Mouse (Mus musculus) G1E (cell line): ENCODE measurements around the gene Rrn3. TPM values are rescaled to one million over a fixed set of nuclear protein-coding genes. Genes with fewer than 3 reads are reported as not detected.
"Not testable (repeated sequence)": the region's sequence is repeated elsewhere in the genome, so short reads cannot be mapped to it uniquely, and the experiment has no call there.

ENCODE experiments used
- ATAC-seq: 2 replicates; pipeline ENCODE4 v1.8.0; 2016; ENCODE audit warnings: mild to moderate bottlenecking; ENCODE audit not compliant: insufficient number of reproducible peaks, poor library complexity, low FRiP score, severe bottlenecking; ENCODE audit errors: extremely low read depth
- DNase-seq: peaks from one replicate; pipeline ENCODE4 v3.0.0; 2012; ENCODE audit warnings: low spot score
- H3K27me3 ChIP-seq: 2 replicates; pipeline ENCODE4 v1.6.1; 2012; ENCODE audit warnings: mild to moderate bottlenecking, low read length, inconsistent platforms; ENCODE audit not compliant: insufficient read depth
- H3K36me3 ChIP-seq: replicated peaks from 2 replicates; pipeline ENCODE3; 2012; ENCODE audit warnings: mild to moderate bottlenecking, inconsistent platforms
- H3K4me1 ChIP-seq: 2 replicates; pipeline ENCODE4 v1.6.1; 2012; ENCODE audit warnings: low read depth, low read length, inconsistent platforms, mixed read lengths; ENCODE audit not compliant: insufficient read depth
- H3K4me3 ChIP-seq: 2 replicates; pipeline ENCODE4 v1.5.1; 2012; ENCODE audit warnings: low read depth, mild to moderate bottlenecking, inconsistent platforms, low read length, moderate library complexity, mixed read lengths
- H3K9me3 ChIP-seq: replicated peaks from 2 replicates; pipeline ENCODE4 v1.6.1; 2012; ENCODE audit warnings: inconsistent platforms
- CTCF ChIP-seq: IDR thresholded peaks from 2 replicates; pipeline ENCODE4 v1.5.1; 2012; ENCODE audit warnings: low read depth, low read length, inconsistent platforms, mixed read lengths
- GATA1 ChIP-seq: IDR thresholded peaks from 2 replicates; pipeline ENCODE4 v1.6.1; 2012; ENCODE audit warnings: borderline replicate concordance, low read length, inconsistent platforms, mixed read lengths
- GATA2 ChIP-seq: IDR thresholded peaks from 2 replicates; pipeline ENCODE4 v1.6.1; 2012; ENCODE audit warnings: low read depth, low read length, inconsistent platforms, borderline replicate concordance
- POLR2AphosphoS5 ChIP-seq: IDR thresholded peaks from 2 replicates; pipeline ENCODE4 v1.6.1; 2012; ENCODE audit warnings: low read depth, low read length, inconsistent platforms; ENCODE audit not compliant: insufficient replicate concordance
- TAL1 ChIP-seq: conservative IDR thresholded peaks from 2 replicates; pipeline ENCODE4 v1.6.1; 2012; ENCODE audit warnings: low read depth, low read length, inconsistent platforms, mixed read lengths
- polyA plus RNA-seq: library from polyadenylated mRNA; stranded (reverse); fragments of >175 nt; gene quantifications from 2 replicates; pipeline ENCODE4 v1.2.3, GENCODE M21; 2012
- total RNA-seq, 2 experiments: library from RNA; stranded (forward) in 1 of 2; stranded (reverse) in 1 of 2; fragments of 200-1000 nt in 1 of 2; fragments of >200 nt in 1 of 2; fragmentation: Nextera tagmentation in 1 of 2; gene quantifications; 2 replicates each; pipeline ENCODE4 v1.2.3; 2014 to 2017

Gene Rrn3
- total RNA-seq (2014; fragmentation: Nextera tagmentation) (67.6 and 67.8 TPM in 2 replicates), total RNA-seq (2017) (65.8 and 72.3 TPM in 2 replicates), polyA plus RNA-seq (18.3 and 21.2 TPM in 2 replicates)

GRCm38 (mm10) chr16:13780353-13781036 lies at the start of gene Rrn3:
TSS of gene Rrn3 (plus strand) at chr16:13780708.
- H3K4me3 ChIP-seq = peak within 1 kb of the TSS; percentile 89
- no peak for TF ChIP-seq GATA2
- TF ChIP-seq TAL1 = no peak
- TF ChIP-seq POLR2AphosphoS5 = no peak
- TF ChIP-seq CTCF = no peak
- no peak for TF ChIP-seq GATA1
- peaks cover 27% of the 10 kb centered on the region for H3K4me1 ChIP-seq
- peaks cover 40% of the 10 kb centered on the region for H3K36me3 ChIP-seq
- ATAC-seq = peak; percentile 94
- H3K9me3 ChIP-seq = peaks cover 20% of the 10 kb centered on the region
- H3K27me3 ChIP-seq = no peaks in the 10 kb centered on the region
- peak; percentile 94 for DNase-seq

- Histone ChIP-seq H3K36me3 (no peaks in the 10 kb centered on the region), H3K4me3 (no peak overlapping the region), H3K4me1 (peaks cover 8% of the 10 kb centered on the region), H3K27me3 (peaks cover 38% of the 10 kb centered on the region), H3K9me3 (no peaks in the 10 kb centered on the region)
- TF ChIP-seq GATA1 (no peak), TAL1 (no peak), GATA2 (no peak), POLR2AphosphoS5 (no peak), CTCF (no peak)
- no peak for DNase-seq
- no peak for ATAC-seq
Observed at GRCm38 (mm10) chr16:13732786-13733185, 47.7 kb upstream of the Rrn3 start.

- ATAC-seq (no peak), DNase-seq (peak; percentile 11)
- no peaks in the 10 kb centered on the region for H3K9me3 ChIP-seq
- peaks cover 38% of the 10 kb centered on the region for H3K27me3 ChIP-seq
- TF ChIP-seq POLR2AphosphoS5 = no peak
- TF ChIP-seq GATA2 = no peak
- peak; percentile 50 for TF ChIP-seq CTCF
- no peak overlapping the region for H3K4me3 ChIP-seq
- no peaks in the 10 kb centered on the region for H3K36me3 ChIP-seq
- H3K4me1 ChIP-seq = peaks cover 8% of the 10 kb centered on the region
Observed at GRCm38 (mm10) chr16:13733518-13734137, 46.9 kb upstream of the Rrn3 start.

- H3K36me3 ChIP-seq = no peaks in the 10 kb centered on the region
- H3K4me1 ChIP-seq = peaks cover 1% of the 10 kb centered on the region
- H3K9me3 ChIP-seq = no peaks in the 10 kb centered on the region
- no peak overlapping the region for H3K4me3 ChIP-seq
- peaks cover 24% of the 10 kb centered on the region for H3K27me3 ChIP-seq
- DNase-seq (no peak), ATAC-seq (no peak)
- no peak for TF ChIP-seq CTCF
- TF ChIP-seq POLR2AphosphoS5 = no peak
- no peak for TF ChIP-seq GATA2
- no peak for TF ChIP-seq TAL1
- TF ChIP-seq GATA1 = no peak
Observed at GRCm38 (mm10) chr16:13735977-13736376, 44.5 kb upstream of the Rrn3 start.

- not testable (repeated sequence) for H3K4me3 ChIP-seq, H3K36me3 ChIP-seq, H3K4me1 ChIP-seq, ATAC-seq, DNase-seq, H3K9me3 ChIP-seq
- H3K27me3 ChIP-seq = peaks cover 15% of the 10 kb centered on the region
Observed at GRCm38 (mm10) chr16:13739044-13739443, 41.5 kb upstream of the Rrn3 start.

- Histone ChIP-seq H3K27me3 (peaks cover 13% of the 10 kb centered on the region), H3K4me1 (no peaks in the 10 kb centered on the region; the same call in 1 of the 2 replicates), H3K36me3 (no peaks in the 10 kb centered on the region), H3K4me3 (no peak overlapping the region), H3K9me3 (no peaks in the 10 kb centered on the region)
- ATAC-seq (no peak), DNase-seq (no peak)
- TF ChIP-seq TAL1 = no peak
- no peak for TF ChIP-seq CTCF
- no peak for TF ChIP-seq GATA2
- TF ChIP-seq GATA1 = no peak
- TF ChIP-seq POLR2AphosphoS5 = no peak
Observed at GRCm38 (mm10) chr16:13740844-13741243, 39.7 kb upstream of the Rrn3 start.

GRCm38 (mm10) chr16:13747708-13748107 lies 32.8 kb upstream of the Rrn3 start:
- no peaks in the 10 kb centered on the region for H3K9me3 ChIP-seq
- TF ChIP-seq POLR2AphosphoS5 = no peak
- TF ChIP-seq GATA2 = no peak
- no peak for TF ChIP-seq CTCF
- no peak for TF ChIP-seq TAL1
- no peak for TF ChIP-seq GATA1
- H3K4me3 ChIP-seq = no peak overlapping the region
- DNase-seq = no peak
- peaks cover 3% of the 10 kb centered on the region for H3K27me3 ChIP-seq
- no peak for ATAC-seq
- H3K4me1 ChIP-seq = peaks cover 3% of the 10 kb centered on the region; the same call in 1 of the 2 replicates
- H3K36me3 ChIP-seq = no peaks in the 10 kb centered on the region
